Mouse (Mus musculus): ENCODE measurements around the gene Hoxb9.

The Hoxb9 gene

GRCm38 (mm10) chr11:96313806-96314428 is 42.7 kb downstream of the Hoxb9 start:
- no peak for DNase-seq (ENCODE audit: low spot score in 2 of 2)

GRCm38 (mm10) chr11:96314671-96315343 is 43.5 kb downstream of the Hoxb9 start:
- DNase-seq (ENCODE audit: low spot score in 2 of 2) = no peak

GRCm38 (mm10) chr11:96315344-96315681 is 44.1 kb downstream of the Hoxb9 start:
- DNase-seq (ENCODE audit: low spot score in 2 of 2) = no peak

- no peak for DNase-seq (ENCODE audit: low spot score in 2 of 2)
Measured at GRCm38 (mm10) chr11:96316696-96317607, 45.7 kb downstream of the Hoxb9 start.

- no peak for DNase-seq (ENCODE audit: low spot score in 2 of 2)
Measured at GRCm38 (mm10) chr11:96317608-96318367, 46.5 kb downstream of the Hoxb9 start, which contains the start of gene Hoxb4. Hoxb4 (plus strand) TSS chr11:96318267.

- DNase-seq (ENCODE audit: low spot score in 2 of 2) = no peak
Measured at GRCm38 (mm10) chr11:96318368-96319070, 47.3 kb downstream of the Hoxb9 start.

- DNase-seq (ENCODE audit: low spot score in 2 of 2) = no peak
Measured at GRCm38 (mm10) chr11:96319071-96319902, 48.0 kb downstream of the Hoxb9 start.

- DNase-seq (ENCODE audit: low spot score in 2 of 2) = no peak
Measured at GRCm38 (mm10) chr11:96319910-96320309, 48.7 kb downstream of the Hoxb9 start.

GRCm38 (mm10) chr11:96320688-96321087 is 49.4 kb downstream of the Hoxb9 start:
- no peak for DNase-seq (ENCODE audit: low spot score in 2 of 2)

GRCm38 (mm10) chr11:96321846-96322245 is 50.6 kb downstream of the Hoxb9 start:
- no peak for DNase-seq (ENCODE audit: low spot score in 2 of 2)

GRCm38 (mm10) chr11:96322738-96323137 is 51.5 kb downstream of the Hoxb9 start:
- DNase-seq (ENCODE audit: low spot score in 2 of 2) = no peak

GRCm38 (mm10) chr11:96323154-96323553 is 51.9 kb downstream of the Hoxb9 start, which contains the start of gene Hoxb3:
Hoxb3 (plus strand) TSS chr11:96323326.
- DNase-seq (ENCODE audit: low spot score in 2 of 2) = no peak

- DNase-seq (ENCODE audit: low spot score in 2 of 2) = no peak
Measured at GRCm38 (mm10) chr11:96324125-96324524, 52.9 kb downstream of the Hoxb9 start.

GRCm38 (mm10) chr11:96324965-96325364 is 53.7 kb downstream of the Hoxb9 start:
- DNase-seq (ENCODE audit: low spot score in 2 of 2) = no peak

- DNase-seq (ENCODE audit: low spot score in 2 of 2) = no peak
Measured at GRCm38 (mm10) chr11:96325747-96326212, 54.5 kb downstream of the Hoxb9 start.

Measured in urinary bladder, postnatal 4 days (tissue).